In genomic region chr2:147175296-147175695, GRCm38 (mm10) we compare ENCODE assay signal across 30 mouse cellular contexts. TPM values are rescaled to one million over a fixed set of nuclear protein-coding genes. Genes with fewer than 3 reads are reported as not detected.
"Had no signal": no experiment of that assay in that cellular context is flagged by ENCODE, and none has a peak within 500 bp of the region (broad histone marks: within the 10 kb centered on the region; RNA-seq: fewer than 3 reads in every experiment).

No protein-coding gene starts in this region.

- H3K27ac ChIP-seq: gastrocnemius, adult 2 months; heart, adult 2 months; hindbrain, embryonic 10.5 days; hindbrain, embryonic 12.5 days; hindbrain, embryonic 14.5 days; intestine, embryonic 15.5 days; layer of hippocampus, adult 2 months; left cerebral cortex, adult 2 months; limb, embryonic 12.5 days; liver, embryonic 12.5 days had no signal

- ATAC-seq: hindbrain, embryonic 16.5 days; inflammation-experienced regulatory T-cells, adult 6 months; intestine, embryonic 15.5 days; intestine, postnatal 0 days; liver, embryonic 12.5 days had no signal

- DNase-seq: gastrocnemius, adult 2 months; gastrocnemius, postnatal 10 days; gastrocnemius, postnatal 25 days; heart, adult 2 months; heart, postnatal 10 days; heart, postnatal 4 days; kidney, adult 18-20 months; kidney, adult 8-10 months; kidney, postnatal 10 days; kidney, postnatal 25 days; kidney, postnatal 4 days had no signal

- H3K36me3 ChIP-seq: hindbrain, embryonic 10.5 days; hindbrain, embryonic 12.5 days; intestine, embryonic 15.5 days; limb, embryonic 12.5 days; liver, embryonic 12.5 days had no signal

- H3K4me2 ChIP-seq: heart, embryonic 11.5 days; hindbrain, embryonic 12.5 days; hindbrain, embryonic 14.5 days; intestine, embryonic 15.5 days; limb, embryonic 12.5 days; liver, embryonic 12.5 days had no signal

- H3K4me1 ChIP-seq: limb, embryonic 12.5 days had no signal

- H3K9me3 ChIP-seq: hindbrain, embryonic 10.5 days; hindbrain, embryonic 12.5 days; intestine, embryonic 15.5 days; limb, embryonic 12.5 days; liver, embryonic 12.5 days had no signal

- H3K4me3 ChIP-seq: gastrocnemius, adult 2 months; heart, adult 2 months; hindbrain, embryonic 10.5 days; hindbrain, embryonic 12.5 days; intestine, embryonic 15.5 days; layer of hippocampus, adult 2 months; left cerebral cortex, adult 2 months; limb, embryonic 12.5 days; liver, embryonic 12.5 days had no signal

- H3K9ac ChIP-seq: hindbrain, embryonic 12.5 days; hindbrain, embryonic 14.5 days; intestine, embryonic 15.5 days; limb, embryonic 12.5 days; liver, embryonic 12.5 days had no signal

RNA-seq across cellular contexts. Expression of gene Nkx2-2, which starts 18.7 kb away (rescaled TPM):
- total RNA-seq: gastrocnemius, adult 2 months; gastrocnemius, postnatal 25 days; granulocyte monocyte progenitor cell, adult 5-6 weeks; heart, adult 2 months; heart, postnatal 10 days; heart, postnatal 25 days; heart, postnatal 4 days; liver, adult 2 months had no signal
- polyA plus RNA-seq: heart, adult 2 months; heart, embryonic 14.5 days; heart, embryonic 16.5 days; inflammation-experienced regulatory T-cells, adult 6 months; kidney, embryonic 14.5 days; kidney, embryonic 16.5 days; limb, embryonic 12.5 days; liver, adult 2 months; liver, embryonic 12.5 days had no signal
